Mouse (Mus musculus): ENCODE measurements at regions not wholly inside any gene's neighbourhood (a gene's known extent, or its start where the extent isn't known, plus 50 kb on each side); places are given as distances from the start of the nearest gene placed in this dataset.

GRCm38 (mm10) chr2:166271373-166272189, 116.1 kb upstream of the Sulf2 start:
- DNase-seq (ENCODE audit: low spot score), result no peak

- no peak for DNase-seq (ENCODE audit: low spot score)
Measured at GRCm38 (mm10) chr2:166270007-166270406, 114.5 kb upstream of the Sulf2 start.

DNA sequence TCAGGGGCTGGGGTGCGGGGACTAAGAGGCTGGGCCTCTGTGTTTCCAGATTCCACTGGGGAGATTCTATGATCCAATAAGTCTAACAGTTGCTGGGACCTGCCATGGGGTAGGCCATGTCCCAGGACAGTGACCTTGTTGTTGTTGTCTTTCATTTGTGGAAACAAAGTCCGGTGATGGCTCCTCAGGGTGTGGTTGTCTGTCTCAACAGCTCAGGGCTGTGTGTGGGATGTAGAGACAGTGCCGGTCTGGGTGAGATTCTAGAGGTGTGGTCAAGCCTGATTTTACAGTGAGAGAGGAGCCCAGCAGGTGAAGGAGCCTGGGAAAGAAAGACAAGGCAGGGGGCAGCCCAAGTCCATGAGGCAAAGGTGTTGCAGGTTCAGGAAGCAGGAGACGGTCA, 111.5 kb upstream of the Sulf2 start:
- DNase-seq (ENCODE audit: low spot score), result no peak

- no peak for DNase-seq (ENCODE audit: low spot score)
Measured at GRCm38 (mm10) chr2:166266507-166266906, 111.0 kb upstream of the Sulf2 start.

GRCm38 (mm10) chr2:166264756-166265155, 109.3 kb upstream of the Sulf2 start:
- no peak for DNase-seq (ENCODE audit: low spot score)

DNA sequence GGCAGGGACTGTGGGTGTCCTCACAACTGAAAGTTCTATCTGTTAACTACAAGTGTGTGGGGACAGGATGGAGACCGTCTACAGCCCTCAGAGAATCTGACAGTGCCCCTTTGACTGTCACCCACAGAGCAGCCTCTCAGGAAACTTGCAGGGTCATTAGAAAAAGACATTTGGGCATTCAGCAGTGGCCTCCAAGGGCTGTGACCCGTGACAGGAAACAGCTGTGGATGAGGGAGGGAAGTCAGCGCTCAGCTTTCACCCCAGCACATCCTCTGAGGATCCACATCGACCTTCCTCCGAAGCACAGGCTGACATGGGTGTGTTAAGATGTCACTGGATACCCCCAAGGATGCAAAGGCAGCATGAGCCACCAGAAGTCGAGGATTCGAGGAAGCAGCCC, 106.3 kb upstream of the Sulf2 start:
- no peak for DNase-seq (ENCODE audit: low spot score)

DNA sequence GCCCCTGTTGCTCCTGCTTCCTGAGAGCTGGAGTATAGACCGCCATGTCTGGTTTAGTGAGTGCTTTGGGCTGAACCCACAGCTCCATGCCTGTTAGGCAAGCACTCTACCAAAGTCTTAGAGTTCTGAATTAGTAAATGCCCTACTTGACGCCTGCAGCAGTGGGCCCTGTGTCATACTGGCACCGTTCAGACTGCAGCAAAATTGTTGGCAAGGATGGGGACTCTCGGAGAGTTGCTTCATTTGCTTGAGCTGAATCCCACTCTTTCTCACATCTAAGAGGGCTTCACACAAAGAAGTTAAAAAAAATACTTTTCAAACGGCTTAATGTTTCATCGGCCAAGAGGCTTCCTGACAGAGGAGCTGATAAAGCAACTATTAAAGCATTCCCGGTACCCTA, 105.6 kb upstream of the Sulf2 start:
- no peak for DNase-seq (ENCODE audit: low spot score)

- no peak for DNase-seq (ENCODE audit: low spot score)
Measured at GRCm38 (mm10) chr2:166258771-166259180, 103.3 kb upstream of the Sulf2 start.

GRCm38 (mm10) chr2:166257666-166258065, 102.2 kb upstream of the Sulf2 start:
- no peak for DNase-seq (ENCODE audit: low spot score)

- DNase-seq (ENCODE audit: low spot score), result no peak
Measured at GRCm38 (mm10) chr2:166256193-166256592, 100.7 kb upstream of the Sulf2 start.

DNA sequence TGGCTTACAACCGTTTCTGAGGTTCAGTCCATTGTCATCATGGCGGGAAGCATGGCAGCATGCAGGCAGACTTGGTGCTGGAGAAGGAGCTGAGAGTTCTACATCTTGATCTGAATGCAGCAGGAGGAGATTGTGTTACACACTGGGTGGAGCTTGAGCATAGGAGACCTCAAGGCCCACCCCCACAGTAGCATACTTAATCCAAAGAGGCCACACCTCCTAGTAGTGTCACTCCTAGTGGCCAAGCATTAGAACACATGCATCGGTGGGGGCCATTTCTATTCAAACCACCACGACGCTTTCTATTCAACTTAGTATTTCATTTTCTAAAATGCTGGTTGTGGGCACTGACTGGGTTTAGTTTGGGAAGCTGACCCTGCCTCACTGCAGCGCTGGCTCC, 99.1 kb upstream of the Sulf2 start:
- DNase-seq (ENCODE audit: low spot score), result no peak

DNA sequence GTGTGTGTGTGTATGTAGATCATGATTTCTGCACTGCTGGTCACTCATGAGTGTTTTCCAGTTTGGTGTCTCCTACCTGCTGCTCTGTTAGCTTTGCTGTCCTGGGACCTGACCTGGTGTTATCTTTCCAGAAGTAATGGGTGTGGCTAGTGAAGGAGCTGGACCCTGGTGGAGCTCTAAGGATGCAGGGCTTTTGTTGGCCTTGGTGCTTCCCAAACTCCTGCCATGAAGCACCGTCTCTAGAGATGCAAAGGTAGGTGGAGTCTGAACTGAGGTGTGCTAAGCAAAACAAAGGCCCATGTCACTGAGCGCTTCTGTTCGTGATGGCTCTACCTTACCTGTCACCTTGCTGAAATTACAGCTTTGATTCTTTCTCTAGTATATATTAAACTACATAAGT, 96.6 kb upstream of the Sulf2 start:
- no peak for DNase-seq (ENCODE audit: low spot score)

DNA sequence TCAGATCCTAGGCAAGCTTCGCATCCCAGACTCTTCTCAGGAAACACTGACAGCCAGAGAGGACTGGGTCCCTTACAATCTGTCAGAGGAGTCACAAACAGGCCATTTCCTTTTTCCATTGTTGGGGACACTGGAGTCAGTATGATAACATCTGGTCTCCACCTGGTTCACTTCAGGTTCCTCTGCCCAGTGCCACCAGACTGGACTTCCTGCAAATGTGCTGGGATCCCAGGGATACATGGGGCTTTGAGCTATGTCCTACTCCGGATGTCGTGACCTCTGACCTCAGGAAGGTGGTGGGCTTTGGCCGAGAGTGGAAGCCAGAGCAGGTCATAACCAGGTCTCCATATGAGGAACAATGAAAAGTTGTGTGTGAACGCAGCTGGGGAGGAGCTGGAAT, 96.0 kb upstream of the Sulf2 start:
- DNase-seq (ENCODE audit: low spot score), result no peak

DNA sequence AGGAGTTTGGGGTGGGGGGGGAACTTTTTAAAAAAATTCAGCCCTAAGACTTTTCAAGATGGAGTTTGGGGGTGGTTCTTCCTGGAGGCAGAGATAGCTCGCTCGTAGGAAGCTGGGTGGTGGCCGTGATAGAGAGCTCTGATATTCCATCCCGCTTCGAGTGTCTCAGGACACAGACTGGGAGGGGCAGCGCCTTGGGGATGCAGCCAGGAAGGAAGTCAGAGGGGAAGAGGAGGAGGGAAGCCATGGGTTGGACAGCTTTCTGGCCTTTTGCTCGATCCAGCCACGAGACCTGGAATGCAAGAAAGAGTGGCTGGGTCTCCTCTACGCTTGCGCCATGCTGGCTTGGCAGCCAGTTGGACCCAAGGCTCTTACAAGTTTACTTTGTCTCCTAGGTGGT, 95.1 kb upstream of the Sulf2 start:
- no peak for DNase-seq (ENCODE audit: low spot score)

DNA sequence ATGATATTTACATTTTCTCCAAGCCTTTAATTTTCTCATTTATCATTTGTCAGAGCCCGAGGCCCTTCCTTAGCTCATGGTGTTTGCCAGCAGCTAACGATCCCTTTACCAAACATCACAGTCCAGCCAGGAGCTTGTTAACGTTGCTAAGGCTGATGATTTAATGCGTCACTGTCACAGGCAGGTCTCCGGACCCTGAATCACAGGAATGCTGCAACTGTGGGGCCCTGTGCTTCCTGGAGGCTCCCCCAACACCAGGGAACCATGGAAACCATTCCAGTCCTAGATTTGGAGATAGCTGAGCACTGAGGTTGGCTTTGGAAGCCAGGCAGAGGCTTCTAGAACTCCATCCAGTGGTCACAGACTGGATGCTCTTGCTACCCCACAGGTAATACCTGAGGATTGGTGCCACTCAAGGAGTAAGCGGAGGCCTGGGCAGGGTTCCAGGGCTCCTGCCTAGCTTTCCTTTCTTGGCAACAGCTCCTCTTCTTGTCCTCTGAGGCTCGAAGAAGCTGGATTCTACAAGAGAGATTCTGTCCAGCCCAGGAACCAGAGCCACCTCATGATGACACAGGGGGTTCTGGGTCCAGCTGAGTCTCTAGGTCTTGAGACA, 94.0 kb upstream of the Sulf2 start:
- no peak for DNase-seq (ENCODE audit: low spot score)

- DNase-seq (ENCODE audit: low spot score), result no peak
Measured at GRCm38 (mm10) chr2:166246401-166247189, 91.1 kb upstream of the Sulf2 start.

- DNase-seq (ENCODE audit: low spot score), result no peak
Measured at GRCm38 (mm10) chr2:166245219-166245618, 89.8 kb upstream of the Sulf2 start.

- DNase-seq (ENCODE audit: low spot score), result no peak
Measured at GRCm38 (mm10) chr2:166242786-166243521, 87.5 kb upstream of the Sulf2 start.

DNA sequence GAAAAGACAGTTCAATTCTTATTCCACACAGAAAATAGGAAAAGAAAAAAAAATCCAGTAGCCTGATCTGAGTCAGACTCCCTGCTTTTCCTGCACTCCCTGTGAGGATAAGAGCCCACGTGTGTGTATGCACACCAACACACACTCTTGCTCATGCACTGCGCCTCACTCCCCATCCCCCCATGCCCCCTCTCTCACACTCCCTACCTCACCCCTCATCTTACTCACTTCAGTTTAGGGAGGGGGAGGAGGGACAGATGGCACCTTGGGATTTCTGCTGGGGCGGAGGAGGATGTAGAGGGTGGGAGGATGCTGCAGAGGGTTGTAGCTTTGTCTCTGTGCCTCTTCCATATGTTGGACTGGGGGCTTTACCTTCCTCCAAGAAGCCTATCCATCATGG, 85.8 kb upstream of the Sulf2 start:
- DNase-seq (ENCODE audit: low spot score), result no peak

- DNase-seq (ENCODE audit: low spot score), result no peak
Measured at GRCm38 (mm10) chr2:166240056-166240455, 84.6 kb upstream of the Sulf2 start.

GRCm38 (mm10) chr2:166237554-166238269, 82.2 kb upstream of the Sulf2 start:
- DNase-seq (ENCODE audit: low spot score), result no peak

DNA sequence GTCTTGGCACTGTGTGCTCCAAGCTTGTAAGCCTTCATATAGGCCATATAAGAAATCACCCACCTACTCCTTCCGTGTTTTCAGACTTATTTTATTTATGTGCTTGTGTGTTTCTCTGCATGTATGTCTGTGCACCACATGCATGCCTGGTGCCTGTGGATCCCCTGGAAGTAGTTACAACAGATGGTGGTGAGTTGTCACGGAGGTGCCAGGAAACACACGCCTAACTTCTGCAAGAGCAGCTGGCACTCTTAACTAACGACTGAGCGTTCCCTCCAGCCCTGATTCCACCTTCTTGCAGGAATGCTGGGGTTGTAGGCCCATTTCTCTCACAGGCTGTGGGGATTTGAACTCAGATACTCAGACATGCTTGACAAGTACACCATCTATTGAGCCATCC, 80.6 kb upstream of the Sulf2 start:
- no peak for DNase-seq (ENCODE audit: low spot score)

All from ovary, postnatal 36 days (tissue).